Mouse (Mus musculus) hindbrain, postnatal 0 days (tissue): ENCODE results near the gene Ttn. TPM values are rescaled to one million over a fixed set of nuclear protein-coding genes. Genes with fewer than 3 reads are reported as not detected.
A peak's percentile ranks its signal among the peaks of the same experiment; 100 is the strongest.

Experiments
- ATAC-seq: fragments of 200-750 bp; cut with Nextera tagmentation; 2 replicates; pipeline ENCODE4 v1.8.0; 2017; ENCODE audit warnings: mild to moderate bottlenecking, moderate TSS enrichment, moderate library complexity
- DNase-seq: peaks from one replicate; pipeline ENCODE4 v3.0.0-alpha.2; 2015; ENCODE audit warnings: low spot score
- H3K27ac ChIP-seq: fragments of 300-500 bp; sonication (generic); 2 replicates; pipeline ENCODE4 v1.5.1; 2014; ENCODE audit warnings: mild to moderate bottlenecking
- H3K27me3 ChIP-seq: fragments of 300-500 bp; sonication (generic); 2 replicates; pipeline ENCODE4 v1.6.1; 2014; ENCODE audit warnings: low read length, mixed read lengths; ENCODE audit not compliant: insufficient read depth
- H3K36me3 ChIP-seq: fragments of 300-500 bp; sonication (generic); 2 replicates; pipeline ENCODE4 v1.6.1; 2014; ENCODE audit warnings: low read length, mixed read lengths; ENCODE audit not compliant: insufficient read depth
- H3K4me1 ChIP-seq: fragments of 300-500 bp; sonication (generic); 2 replicates; pipeline ENCODE4 v1.6.1; 2014; ENCODE audit warnings: antibody characterized with exemption, low read length, mixed read lengths; ENCODE audit not compliant: insufficient read depth
- H3K4me2 ChIP-seq: fragments of 300-500 bp; sonication (generic); 2 replicates; pipeline ENCODE4 v1.6.1; 2014; ENCODE audit warnings: low read depth, mild to moderate bottlenecking, low read length, moderate library complexity, mixed read lengths
- H3K4me3 ChIP-seq: fragments of 300-500 bp; sonication (generic); 2 replicates; pipeline ENCODE4 v1.5.1; 2014; ENCODE audit warnings: low read length
- H3K9ac ChIP-seq: fragments of 300-500 bp; sonication (generic); replicated peaks from 2 replicates; pipeline ENCODE4 v1.6.1; 2014; ENCODE audit warnings: mild to moderate bottlenecking, low read length, moderate library complexity, mixed read lengths
- H3K9me3 ChIP-seq: fragments of 300-500 bp; sonication (generic); 2 replicates; pipeline ENCODE4 v1.6.1; 2016; ENCODE audit warnings: low read length, mixed read lengths
- CTCF ChIP-seq: IDR thresholded peaks from 2 replicates; pipeline ENCODE4 v1.5.1; 2016; ENCODE audit warnings: antibody characterized with exemption, control low read depth, low read depth
- WGBS: fragments of 180-500 bp; shearing (Covaris S2); extraction: QIAGEN DNeasy Blood & Tissue Kit; methylation state at CpG from one replicate; pipeline ENCODE4 v1.1.7; 2014; 5-methylcytosine and 5-hydroxymethylcytosine counted together
- polyA plus RNA-seq: library from polyadenylated mRNA; unstranded; fragments of >200 nt; fragmentation: Nextera tagmentation; extraction: Ambion mirVana; gene quantifications from 2 replicates; pipeline ENCODE4 v1.2.1, GENCODE M21; 2015
- total RNA-seq: library from RNA; depleted of rRNA; stranded (reverse); fragments of >200 nt; gene quantifications from 2 replicates; pipeline ENCODE4 v1.2.3, GENCODE M21; 2014

The Ttn gene
- total and polyA plus RNA-seq, 2 experiments from 2014 or later: 0.58 to 0.73 TPM

DNA sequence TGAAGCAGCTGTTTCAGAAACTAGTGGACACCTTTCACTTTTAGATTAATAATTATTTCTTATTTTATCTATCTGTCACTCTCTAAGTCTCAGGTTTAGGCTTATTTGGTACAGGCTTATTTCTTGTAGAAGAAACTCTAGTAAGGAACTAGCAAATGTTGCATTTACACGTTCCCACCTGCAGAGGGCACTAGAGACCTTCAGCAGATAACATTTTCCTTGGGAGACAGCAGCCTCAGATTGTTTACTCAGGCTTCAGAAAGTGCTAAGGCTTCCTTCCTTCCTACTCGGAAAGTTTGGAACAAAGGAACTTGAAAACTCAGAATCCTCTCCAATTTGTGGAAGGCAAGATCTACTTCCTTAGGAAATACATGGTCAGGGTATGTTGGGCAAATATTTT, 52.6 kb downstream of the Ttn start:
- peak; percentile 44; the same call in 1 of the 2 replicates for ATAC-seq
- H3K27me3 ChIP-seq: no peaks in the 10 kb centered on the region
- 2% methylated on average over 2 of the region's 2 CpGs for WGBS

DNA sequence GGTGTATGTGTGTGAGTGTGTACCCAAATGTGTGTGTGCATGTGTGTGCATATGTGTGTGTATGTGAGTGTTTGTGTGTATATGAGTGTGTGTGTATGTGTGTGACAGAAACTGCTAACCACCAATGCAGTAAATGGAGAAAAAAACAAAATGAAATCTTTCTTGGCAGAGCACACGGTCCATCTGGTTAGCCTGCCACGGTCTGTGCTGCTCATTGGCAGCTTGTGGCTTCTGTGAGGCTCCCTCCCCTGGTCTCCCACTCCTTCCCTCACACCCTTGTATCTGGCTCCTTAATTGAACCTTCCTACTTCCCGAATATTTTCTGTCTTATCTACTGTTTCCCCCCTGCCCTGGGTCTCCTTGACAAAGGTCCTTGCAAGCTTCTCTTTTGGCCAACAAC, 53.5 kb downstream of the Ttn start:
- H3K27me3 ChIP-seq: no peaks in the 10 kb centered on the region
- H3K4me2 ChIP-seq: no peak overlapping the region
- H3K9ac ChIP-seq: no peak overlapping the region
- H3K4me3 ChIP-seq: no peak overlapping the region
- 41% methylated on average over 3 of the region's 3 CpGs for WGBS
- peak; percentile 10; the same call in 1 of the 2 replicates for TF ChIP-seq CTCF
- no peaks in the 10 kb centered on the region for H3K9me3 ChIP-seq
- no peaks in the 10 kb centered on the region for H3K4me1 ChIP-seq
- no peaks in the 10 kb centered on the region for H3K36me3 ChIP-seq
- H3K27ac ChIP-seq: no peak overlapping the region
- ATAC-seq: peak; percentile 78
- peak; percentile 53 for DNase-seq

More for the DNA sequence above, 52.6 kb downstream of the Ttn start:
- H3K27ac ChIP-seq: no peak overlapping the region
- H3K4me1 ChIP-seq: no peaks in the 10 kb centered on the region
- H3K4me2 ChIP-seq: no peak overlapping the region
- no peaks in the 10 kb centered on the region for H3K36me3 ChIP-seq
- TF ChIP-seq CTCF: peak; percentile 93
- peak; percentile 87 for DNase-seq
- no peaks in the 10 kb centered on the region for H3K9me3 ChIP-seq
- H3K9ac ChIP-seq: no peak overlapping the region
- H3K4me3 ChIP-seq: no peak overlapping the region

DNA sequence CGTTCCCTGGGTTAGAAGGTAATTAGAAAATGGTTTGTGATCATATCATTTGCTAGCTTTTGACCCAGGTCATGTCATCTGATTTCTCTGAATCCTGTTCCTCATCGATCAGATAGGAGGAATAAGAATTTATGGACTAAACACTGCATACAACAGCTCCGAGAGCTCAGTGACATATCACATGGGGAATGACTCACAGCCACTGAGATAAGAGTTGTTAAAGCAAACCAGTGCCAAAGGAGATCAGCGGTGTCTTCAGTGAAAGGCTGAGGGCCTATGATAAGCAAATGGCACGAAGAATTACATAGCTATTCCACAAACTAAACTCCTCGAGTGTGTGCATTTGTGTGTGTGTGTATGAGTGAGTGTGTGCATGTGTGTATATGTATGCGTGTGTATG, 54.0 kb downstream of the Ttn start:
- TF ChIP-seq CTCF: no peak

DNA sequence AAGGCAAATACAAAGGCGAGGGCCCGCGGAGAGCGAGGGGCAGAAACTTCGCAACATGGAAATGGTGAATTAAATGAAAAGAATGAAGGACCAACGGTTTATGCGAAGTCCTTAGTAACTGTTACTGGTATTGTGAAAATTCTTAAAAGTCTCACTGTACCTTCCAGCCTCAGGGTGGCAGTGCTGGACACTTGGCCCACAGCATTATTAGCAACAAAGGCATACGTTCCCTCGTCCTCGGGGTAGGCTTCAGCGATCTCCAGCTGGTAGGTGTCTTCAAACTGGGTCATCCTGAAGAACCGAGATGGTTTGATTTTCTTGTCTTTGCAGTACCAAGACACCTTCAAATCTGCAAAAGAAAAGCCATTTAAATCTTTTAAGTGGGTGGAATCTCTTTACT, 55.4 kb downstream of the Ttn start:
- DNase-seq (peak; percentile 29), ATAC-seq (no peak)
- 66% methylated on average over 12 of the region's 12 CpGs for WGBS
- peak; percentile 58 for TF ChIP-seq CTCF
- H3K4me1 ChIP-seq: no peaks in the 10 kb centered on the region
- H3K9me3 ChIP-seq: no peaks in the 10 kb centered on the region
- no peak overlapping the region for H3K27ac ChIP-seq
- no peak overlapping the region for H3K4me2 ChIP-seq
- H3K4me3 ChIP-seq: no peak overlapping the region
- no peaks in the 10 kb centered on the region for H3K36me3 ChIP-seq
- H3K27me3 ChIP-seq: no peaks in the 10 kb centered on the region
- H3K9ac ChIP-seq: no peak overlapping the region

More for the DNA sequence above, 54.0 kb downstream of the Ttn start:
- WGBS: 86% methylated on average over 7 of the region's 7 CpGs
- H3K27me3 ChIP-seq: no peaks in the 10 kb centered on the region
- no peak; the same call in 1 of the 2 replicates for ATAC-seq
- no peaks in the 10 kb centered on the region for H3K9me3 ChIP-seq
- H3K4me3 ChIP-seq: no peak overlapping the region
- no peak overlapping the region for H3K27ac ChIP-seq
- H3K9ac ChIP-seq: no peak overlapping the region
- H3K36me3 ChIP-seq: no peaks in the 10 kb centered on the region
- DNase-seq: no peak
- no peaks in the 10 kb centered on the region for H3K4me1 ChIP-seq
- H3K4me2 ChIP-seq: no peak overlapping the region

DNA sequence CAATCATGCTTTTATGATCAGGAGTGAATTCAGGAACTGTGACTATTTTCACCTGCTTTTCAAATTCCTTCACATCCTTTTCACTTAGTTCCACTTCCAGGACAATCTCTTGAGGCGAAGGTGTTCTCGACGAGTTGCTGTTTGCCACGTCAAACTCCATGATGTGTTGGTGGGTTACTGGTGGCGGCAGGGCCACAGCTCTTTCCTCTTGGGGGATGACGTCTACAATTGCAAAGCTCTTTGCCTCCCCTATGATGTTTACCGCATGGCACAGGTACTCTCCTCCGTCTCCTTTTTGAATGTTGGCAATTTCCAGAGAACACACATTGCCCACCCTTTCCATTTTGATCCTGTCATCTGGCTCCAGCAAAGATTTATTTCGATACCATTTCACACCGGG, 67.4 kb downstream of the Ttn start:
- H3K4me1 ChIP-seq: no peaks in the 10 kb centered on the region
- DNase-seq (no peak), ATAC-seq (no peak)
- H3K27me3 ChIP-seq: no peaks in the 10 kb centered on the region
- no peak overlapping the region for H3K4me2 ChIP-seq
- no peak overlapping the region for H3K9ac ChIP-seq
- no peak overlapping the region for H3K27ac ChIP-seq
- WGBS: 98% methylated on average over 10 of the region's 10 CpGs
- H3K9me3 ChIP-seq: no peaks in the 10 kb centered on the region
- TF ChIP-seq CTCF: no peak
- H3K36me3 ChIP-seq: no peaks in the 10 kb centered on the region
- no peak overlapping the region for H3K4me3 ChIP-seq

DNA sequence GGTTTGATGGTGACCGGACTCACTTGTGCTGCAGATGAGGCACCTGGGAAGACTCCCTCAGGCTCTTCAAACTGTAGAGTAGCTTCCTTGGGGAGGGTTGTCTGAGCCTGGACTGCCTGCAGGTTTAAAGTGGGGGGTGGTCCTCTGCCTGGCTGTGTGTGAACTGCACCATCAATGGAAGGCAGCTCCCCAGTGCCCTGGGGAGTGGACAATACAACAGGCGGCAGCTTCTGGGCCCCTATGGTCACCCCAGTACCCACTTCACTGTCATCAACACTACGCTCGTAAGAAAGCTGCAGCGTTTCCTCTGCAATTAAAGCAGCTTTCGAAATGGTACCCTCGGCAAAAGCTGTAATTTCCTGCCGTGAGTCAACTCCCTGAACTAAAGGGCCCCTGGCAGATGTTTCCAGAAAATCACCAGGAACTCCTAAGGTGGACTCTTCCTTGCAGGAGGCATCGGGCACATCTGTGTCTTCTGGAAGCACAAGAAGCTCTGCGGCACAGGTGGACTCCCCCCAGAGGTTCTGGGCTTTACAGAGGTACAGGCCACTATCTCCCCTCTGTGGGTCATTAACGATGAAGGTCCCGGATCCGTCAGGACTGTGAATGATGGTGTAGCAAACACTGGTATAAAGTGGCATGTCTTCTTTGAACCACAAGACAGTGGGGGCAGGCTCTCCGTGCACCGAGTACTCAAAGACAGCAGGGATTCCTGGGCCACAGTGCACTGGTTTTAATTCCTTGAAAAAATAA, 73.5 kb downstream of the Ttn start:
- Histone ChIP-seq H3K4me2 (no peak overlapping the region), H3K9me3 (no peaks in the 10 kb centered on the region), H3K4me3 (no peak overlapping the region), H3K9ac (no peak overlapping the region), H3K36me3 (no peaks in the 10 kb centered on the region), H3K4me1 (no peaks in the 10 kb centered on the region), H3K27ac (no peak overlapping the region), H3K27me3 (no peaks in the 10 kb centered on the region)
- no peak for ATAC-seq
- WGBS: 81% methylated on average over 15 of the region's 15 CpGs
- TF ChIP-seq CTCF: no peak
- no peak for DNase-seq

DNA sequence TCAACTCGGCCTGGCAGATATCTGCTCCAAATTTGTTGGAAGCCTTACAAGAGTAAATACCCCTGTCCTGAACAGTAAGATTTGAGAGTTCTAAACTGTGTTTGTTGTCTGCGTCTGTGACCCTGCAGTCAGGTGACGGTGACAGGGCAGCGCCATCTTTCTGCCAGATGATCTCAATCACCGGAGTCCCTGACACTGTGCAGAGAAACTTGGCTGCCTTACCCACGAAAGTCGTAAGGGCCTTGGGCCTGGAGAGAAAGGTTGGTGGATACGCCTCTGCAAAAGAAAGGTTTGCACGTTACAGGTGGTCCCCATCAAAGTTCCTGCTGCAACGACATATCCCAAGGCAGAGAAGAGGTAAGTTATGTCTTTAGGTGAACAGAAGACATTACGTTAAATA, 79.0 kb downstream of the Ttn start:
- no peak for ATAC-seq
- Histone ChIP-seq H3K4me2 (no peak overlapping the region), H3K36me3 (no peaks in the 10 kb centered on the region), H3K9ac (no peak overlapping the region), H3K9me3 (no peaks in the 10 kb centered on the region), H3K27me3 (no peaks in the 10 kb centered on the region), H3K4me3 (no peak overlapping the region), H3K4me1 (no peaks in the 10 kb centered on the region), H3K27ac (no peak overlapping the region)
- no peak for TF ChIP-seq CTCF
- DNase-seq: no peak
- WGBS: 93% methylated on average over 11 of the region's 11 CpGs
